Comparison of ENCODE assay signal across 20 mouse cellular contexts in genomic region chr1:77265677-77266076, GRCm38 (mm10).
"Had no signal": no experiment of that assay in that cellular context is flagged by ENCODE, and none has a peak within 500 bp of the region (broad histone marks: within the 10 kb centered on the region; RNA-seq: fewer than 3 reads in every experiment).

No protein-coding gene starts in this region.

- ATAC-seq: intestine, embryonic 15.5 days; liver, embryonic 12.5 days had no signal

- H3K4me2 ChIP-seq: intestine, embryonic 15.5 days; limb, embryonic 13.5 days; liver, embryonic 12.5 days; liver, embryonic 15.5 days; lung, embryonic 15.5 days; midbrain, embryonic 11.5 days had no signal

- H3K27me3 ChIP-seq: intestine, embryonic 15.5 days; limb, embryonic 13.5 days; liver, embryonic 12.5 days; lung, embryonic 15.5 days; megakaryocyte, embryonic 14.5 days had no signal

- H3K9me3 ChIP-seq: intestine, embryonic 15.5 days; limb, embryonic 10.5 days; limb, embryonic 13.5 days; liver, embryonic 12.5 days; liver, embryonic 15.5 days; lung, embryonic 15.5 days; megakaryocyte, embryonic 14.5 days had no signal

- H3K9ac ChIP-seq: intestine, embryonic 15.5 days; limb, embryonic 13.5 days; liver, embryonic 12.5 days; liver, embryonic 15.5 days; lung, embryonic 15.5 days had no signal

- DNase-seq: kidney, adult 11 months; kidney, postnatal 14 days; layer of hippocampus, adult 9-11 months; liver; lung, adult 18-20 months; lung, postnatal 10 days; lung, postnatal 36 days; midbrain, embryonic 14.5 days; right cerebral cortex, postnatal 25 days; thymus, adult 18-20 months; thymus, postnatal 36 days had no signal

- H3K27ac ChIP-seq: intestine, embryonic 15.5 days; layer of hippocampus, adult 2 months; limb, embryonic 10.5 days; limb, embryonic 13.5 days; liver, embryonic 12.5 days; liver, embryonic 15.5 days; lung, embryonic 15.5 days had no signal

- H3K4me1 ChIP-seq: intestine, embryonic 15.5 days; liver, embryonic 12.5 days; liver, embryonic 15.5 days; lung, embryonic 15.5 days had no signal

- H3K4me3 ChIP-seq: intestine, embryonic 15.5 days; layer of hippocampus, adult 2 months; limb, embryonic 10.5 days; limb, embryonic 13.5 days; liver, embryonic 12.5 days; liver, embryonic 15.5 days; lung, embryonic 15.5 days; megakaryocyte, embryonic 14.5 days had no signal

- H3K36me3 ChIP-seq: intestine, embryonic 15.5 days; limb, embryonic 10.5 days; limb, embryonic 13.5 days; liver, embryonic 12.5 days; liver, embryonic 15.5 days; lung, embryonic 15.5 days had no signal
